Mouse (Mus musculus): ENCODE measurements around the gene Tor1aip1.
A peak's percentile ranks its signal among the peaks of the same experiment; 100 is the strongest.
"Not testable (repeated sequence)": the region's sequence is repeated elsewhere in the genome, so short reads cannot be mapped to it uniquely, and the experiment has no call there.

Tor1aip1 gene

DNA sequence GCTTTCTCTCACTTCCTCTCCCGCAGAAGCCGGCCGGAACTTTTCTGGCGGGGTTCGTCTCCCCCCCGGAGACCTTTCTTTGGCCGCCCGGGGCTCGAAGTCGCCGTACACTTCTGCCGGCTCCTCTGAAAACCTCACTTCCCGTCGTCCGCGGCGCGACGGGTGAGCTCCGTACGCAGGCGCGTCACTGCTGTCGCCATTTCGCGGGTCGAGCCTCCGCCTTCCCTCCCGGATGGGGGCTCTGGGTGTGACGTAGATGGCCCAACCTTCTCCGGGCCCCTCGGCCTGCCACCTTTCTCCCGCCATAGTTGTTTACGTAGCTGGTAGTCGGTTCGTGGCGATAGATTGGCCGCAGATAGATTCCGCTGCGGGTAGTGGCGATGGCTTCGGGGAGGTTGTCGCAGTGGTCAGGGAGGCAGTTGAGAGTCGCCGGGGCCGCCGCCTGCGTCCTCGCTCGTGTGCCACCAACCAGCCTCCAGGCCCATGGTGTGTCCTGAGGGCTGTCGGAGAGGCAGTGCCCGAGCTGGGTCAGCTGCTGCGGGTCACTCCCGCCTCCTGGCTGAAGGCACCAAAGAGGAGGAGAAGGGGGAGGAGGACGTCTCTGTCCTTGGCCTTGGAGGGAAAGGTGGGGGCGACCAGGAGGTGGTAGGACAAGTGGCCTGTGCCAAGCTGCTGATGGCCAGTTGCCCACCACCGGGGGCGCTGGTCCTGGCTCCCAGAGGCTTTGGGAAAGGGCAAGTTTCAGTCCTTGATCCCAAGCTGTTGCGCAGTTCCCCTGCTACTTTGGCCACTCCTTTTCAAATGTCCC lies at the start of gene Tor1aip1:
Gene Tor1aip1, minus strand, starts transcription at position 551 of the 808 bp plus-strand sequence.
- peak; percentile 91 for DNase-seq (ENCODE audit: low spot score)

DNA sequence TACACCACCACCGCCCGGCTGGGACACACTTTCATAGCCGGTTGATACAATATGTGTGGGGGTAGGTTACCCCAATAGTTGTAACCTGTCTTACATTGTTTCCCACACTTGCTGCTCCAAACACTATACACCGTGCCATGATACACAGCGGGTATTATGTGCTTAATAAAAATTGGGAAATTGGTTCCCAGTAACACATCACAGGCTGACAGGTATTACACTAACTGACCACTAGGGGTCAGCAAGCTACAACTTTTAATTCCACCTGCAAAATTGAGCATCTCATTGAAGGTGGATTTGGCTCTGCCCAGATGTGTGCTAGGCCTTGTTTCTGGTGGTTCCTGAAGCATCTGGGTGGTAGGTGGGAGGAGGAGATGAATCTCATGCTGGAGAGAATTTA lies 49.5 kb upstream of the Tor1aip1 start:
- no peak for DNase-seq (ENCODE audit: low spot score)

DNA sequence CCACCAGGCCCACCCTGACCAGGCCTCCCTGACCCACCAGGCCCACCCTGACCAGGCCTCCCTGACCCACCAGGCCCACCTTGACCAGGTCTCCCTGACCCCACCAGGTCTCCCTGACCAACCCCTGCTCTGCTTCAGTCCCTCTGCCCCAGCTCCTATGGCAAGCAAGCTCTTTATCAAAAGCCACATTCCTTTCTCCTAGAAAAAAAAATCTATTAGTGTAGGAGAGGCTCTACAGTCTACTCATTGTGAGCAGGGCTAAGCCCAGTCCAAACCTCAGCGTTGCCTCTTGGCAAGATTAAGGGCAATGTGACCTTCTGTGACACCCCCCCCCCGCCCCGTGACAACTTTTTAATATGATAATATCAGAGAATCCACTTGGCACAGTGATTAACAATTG lies 48.3 kb upstream of the Tor1aip1 start:
- no peak for DNase-seq (ENCODE audit: low spot score)

DNA sequence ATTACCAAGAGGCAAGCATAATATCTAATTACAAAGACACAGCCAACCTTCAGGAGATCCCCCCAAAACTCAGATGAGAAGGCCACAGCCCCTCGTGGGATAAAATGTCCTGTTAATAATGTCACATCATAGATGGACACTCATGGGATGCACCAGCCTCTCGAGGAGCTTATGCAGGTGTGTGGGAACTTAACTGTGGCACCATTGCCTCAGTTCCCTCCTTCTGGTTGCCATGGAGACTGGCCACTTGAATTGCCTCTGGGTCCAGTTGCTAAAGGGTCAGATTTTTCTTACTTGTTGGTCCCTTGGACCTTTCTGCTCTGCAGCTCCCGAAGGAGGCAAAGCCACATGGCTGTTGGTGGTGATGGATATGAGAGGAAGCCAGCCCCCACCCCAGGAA lies 41.4 kb upstream of the Tor1aip1 start:
- no peak for DNase-seq (ENCODE audit: low spot score)

DNA sequence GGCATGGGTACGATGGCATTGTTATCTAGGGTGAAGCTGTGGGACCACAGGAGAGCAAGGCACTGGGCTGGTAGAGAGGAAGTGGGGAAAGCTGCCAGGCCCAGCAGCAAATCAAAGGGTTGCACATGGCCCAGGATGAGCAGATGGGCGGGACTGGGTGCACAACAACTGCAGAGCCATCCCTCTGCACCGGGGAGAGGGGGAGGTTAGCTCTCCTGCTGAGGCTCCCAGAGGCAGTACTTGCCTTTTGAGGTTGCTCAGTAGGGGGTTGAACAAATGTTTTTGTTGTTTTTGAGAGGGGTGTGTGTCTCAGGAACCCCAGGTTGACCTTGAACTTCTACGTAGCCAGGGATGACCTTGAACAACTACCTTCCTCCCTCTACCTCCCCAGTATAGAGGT lies 40.2 kb upstream of the Tor1aip1 start:
- no peak for DNase-seq (ENCODE audit: low spot score)

DNA sequence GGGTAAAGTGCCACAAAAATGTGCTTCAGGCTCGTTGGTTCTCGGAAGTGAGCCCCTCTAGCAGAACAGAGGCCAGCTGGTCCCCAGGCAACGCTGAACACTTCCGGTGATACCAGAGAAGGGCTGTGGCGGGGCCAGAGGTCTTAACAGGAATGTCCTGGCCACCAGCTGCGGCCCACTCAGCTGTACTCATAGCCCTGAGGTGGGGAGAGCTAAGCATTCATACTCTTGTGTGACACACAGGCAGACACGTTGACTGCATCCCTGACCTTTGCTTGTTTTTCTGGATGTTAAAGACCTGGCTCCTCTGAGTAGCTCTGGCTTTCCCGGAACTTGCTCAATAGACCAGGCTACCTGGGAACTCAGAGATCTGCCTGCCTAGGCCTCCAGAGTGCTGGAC lies 38.3 kb upstream of the Tor1aip1 start:
- DNase-seq (ENCODE audit: low spot score): no peak

DNA sequence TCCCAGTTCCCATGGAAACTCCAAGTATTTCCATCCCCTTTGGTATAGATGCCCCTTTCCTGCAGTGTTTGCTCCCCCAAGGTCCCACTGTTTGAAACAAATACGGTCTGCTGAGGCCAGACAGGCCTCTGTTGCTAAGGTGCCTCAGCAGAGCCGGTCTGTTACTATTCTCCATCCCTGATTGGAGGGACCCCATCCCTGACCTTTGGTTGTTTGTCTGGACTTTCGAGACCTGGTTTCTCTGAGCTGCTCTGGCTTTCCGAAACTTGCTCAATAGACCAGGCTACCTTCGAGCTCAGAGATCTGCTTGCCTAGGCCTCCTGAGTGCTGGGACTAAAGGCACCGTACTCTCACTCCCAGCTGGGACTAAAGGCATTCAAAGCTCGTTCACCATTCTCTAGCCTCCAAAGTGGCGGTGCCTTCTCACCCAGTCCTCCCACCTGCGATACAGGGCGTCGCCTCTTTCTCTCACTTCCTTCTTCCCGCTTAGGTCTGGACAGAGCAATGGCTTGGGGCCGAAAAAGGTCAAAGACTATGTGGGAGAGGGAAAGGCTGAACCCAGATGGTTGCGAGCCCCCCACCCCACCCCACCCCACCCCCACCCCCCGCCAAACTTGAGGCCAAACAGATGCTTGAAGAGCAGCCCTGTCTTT lies 37.0 kb upstream of the Tor1aip1 start:
- DNase-seq (ENCODE audit: low spot score): no peak

DNA sequence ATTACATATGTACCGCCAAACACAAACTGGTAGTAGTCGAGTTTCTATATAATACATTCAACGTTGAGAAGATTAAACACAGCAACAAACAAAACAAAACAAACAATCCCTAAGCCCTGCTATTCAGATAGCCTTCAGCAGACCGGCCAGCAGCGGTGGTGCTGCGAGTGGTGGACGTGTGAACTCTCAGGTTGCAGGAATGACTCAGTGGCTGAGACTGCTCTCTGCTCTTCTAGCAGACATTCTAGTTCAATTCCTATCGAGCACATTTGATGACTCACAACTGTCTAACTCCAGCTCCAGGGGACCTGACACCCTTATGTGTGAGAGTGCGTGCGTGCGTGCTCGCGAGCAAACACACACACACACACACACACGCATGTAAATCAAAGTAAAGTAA lies 33.8 kb upstream of the Tor1aip1 start:
- DNase-seq (ENCODE audit: low spot score): no peak

DNA sequence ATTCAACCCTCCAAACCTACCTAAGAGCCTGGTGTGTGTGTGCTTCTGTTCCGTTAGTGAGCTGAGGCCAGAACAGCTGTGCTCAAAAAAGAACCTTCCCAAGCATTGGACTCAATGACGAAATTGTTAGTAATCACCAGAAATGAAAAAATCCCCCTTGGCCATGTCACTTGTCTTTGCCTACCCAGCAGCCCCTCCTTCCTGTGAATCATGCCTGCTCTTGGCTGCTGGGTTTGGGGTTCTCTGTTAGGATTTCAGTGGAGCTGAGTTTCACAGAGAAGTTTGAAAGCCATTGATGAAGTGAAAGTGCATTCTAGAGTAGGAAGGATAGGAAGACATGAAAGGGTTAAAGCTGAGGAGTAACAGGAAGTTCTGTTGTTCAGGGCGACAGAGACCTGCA lies 29.9 kb upstream of the Tor1aip1 start:
- no peak for DNase-seq (ENCODE audit: low spot score)

DNA sequence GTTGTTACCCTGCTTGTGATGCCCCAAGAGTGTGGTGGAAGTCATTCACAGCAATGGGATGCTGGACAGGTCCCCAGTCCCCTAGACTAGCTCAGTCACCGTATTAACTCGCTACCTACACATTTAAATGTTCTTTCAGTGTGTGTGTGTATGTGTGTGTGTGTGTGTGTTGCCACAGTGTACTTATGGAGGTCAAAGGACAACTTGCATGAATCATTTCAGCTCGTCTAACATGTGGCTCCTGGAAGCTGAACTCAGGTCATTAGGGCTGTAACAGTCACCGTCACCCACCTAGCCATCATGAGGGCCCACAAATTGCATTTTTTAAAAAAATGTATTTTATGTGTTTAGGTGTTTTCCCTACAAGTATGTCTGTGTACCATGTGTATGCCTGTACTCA lies 25.9 kb upstream of the Tor1aip1 start:
- DNase-seq (ENCODE audit: low spot score): no peak

DNA sequence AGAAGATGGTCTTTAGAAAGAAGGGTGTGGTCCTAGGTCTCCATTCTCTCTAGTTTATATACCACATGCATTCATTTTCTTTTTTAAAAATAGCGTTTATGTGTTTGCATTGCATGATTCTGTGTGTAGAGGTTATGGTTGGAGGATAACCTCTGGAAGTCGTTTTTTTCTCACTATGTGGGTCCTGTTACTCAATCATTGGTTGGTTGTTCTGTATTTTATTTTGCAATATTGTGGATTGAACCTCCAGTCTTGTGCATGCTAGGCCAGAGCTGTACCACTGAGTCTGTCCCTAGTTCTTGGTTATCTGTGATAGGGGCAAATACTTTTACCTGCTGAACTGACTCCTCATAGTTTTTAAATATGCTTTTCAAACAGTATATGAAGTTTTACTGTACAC lies 21.9 kb upstream of the Tor1aip1 start:
- no peak for DNase-seq (ENCODE audit: low spot score)

DNA sequence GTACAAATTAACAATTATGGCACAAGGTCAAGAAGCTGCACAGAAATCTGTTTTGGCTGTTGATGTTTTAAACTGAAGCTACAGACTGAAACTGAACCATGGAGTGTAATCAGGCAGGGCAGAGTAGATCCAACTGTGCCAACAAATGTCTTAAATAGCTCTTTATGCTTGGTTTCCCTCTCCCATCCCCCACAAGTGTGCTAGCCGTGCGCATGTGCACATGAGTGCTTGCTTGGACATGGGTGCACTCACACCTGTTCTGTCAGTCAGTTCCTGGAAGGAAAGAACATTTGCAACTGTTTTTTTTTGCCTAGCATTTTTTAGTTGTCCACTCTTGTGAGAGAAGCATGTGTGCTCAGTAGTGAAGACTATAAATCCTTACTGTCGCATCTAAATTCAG lies 10.4 kb upstream of the Tor1aip1 start:
- DNase-seq (ENCODE audit: low spot score): no peak

DNA sequence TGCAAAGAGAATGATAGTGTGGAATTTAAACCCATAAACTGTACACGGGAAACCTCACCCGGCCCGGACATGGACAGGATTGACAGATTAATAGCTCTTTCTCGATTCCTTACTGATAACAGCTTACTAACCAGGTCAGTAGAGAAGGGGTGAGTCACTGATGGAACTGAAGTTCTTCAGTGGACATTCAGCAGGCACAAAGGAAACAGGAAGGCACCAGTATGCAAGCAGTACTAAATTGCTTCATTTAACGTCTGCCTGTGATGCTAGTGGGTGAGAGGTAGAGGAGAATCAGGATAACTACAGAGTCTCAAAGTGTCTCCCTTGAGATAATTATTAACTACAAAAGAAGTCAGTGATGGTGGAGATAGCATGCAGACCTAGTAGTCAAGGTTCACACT lies 7.9 kb upstream of the Tor1aip1 start:
- DNase-seq (ENCODE audit: low spot score): no peak

DNA sequence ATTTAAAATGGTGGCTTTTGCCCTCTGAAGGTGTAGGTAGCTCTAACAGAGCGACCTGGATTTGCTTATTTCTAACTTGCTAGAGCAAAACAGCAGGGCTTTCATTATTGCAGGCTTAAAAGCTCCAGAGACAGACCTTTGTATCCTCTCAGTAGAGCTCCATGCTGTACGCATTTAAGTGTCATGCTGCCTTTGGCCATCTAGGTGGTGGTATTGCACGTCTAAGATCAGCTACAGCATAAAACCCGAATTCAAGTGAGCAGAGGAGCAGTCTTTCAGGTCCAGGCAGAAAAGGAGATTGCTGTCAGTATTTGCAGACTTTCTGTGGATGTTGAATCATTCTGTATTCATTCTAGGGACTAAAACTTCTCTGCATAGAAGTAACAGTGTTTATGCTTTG lies 6.7 kb upstream of the Tor1aip1 start:
- DNase-seq (ENCODE audit: low spot score): peak; percentile 28

DNA sequence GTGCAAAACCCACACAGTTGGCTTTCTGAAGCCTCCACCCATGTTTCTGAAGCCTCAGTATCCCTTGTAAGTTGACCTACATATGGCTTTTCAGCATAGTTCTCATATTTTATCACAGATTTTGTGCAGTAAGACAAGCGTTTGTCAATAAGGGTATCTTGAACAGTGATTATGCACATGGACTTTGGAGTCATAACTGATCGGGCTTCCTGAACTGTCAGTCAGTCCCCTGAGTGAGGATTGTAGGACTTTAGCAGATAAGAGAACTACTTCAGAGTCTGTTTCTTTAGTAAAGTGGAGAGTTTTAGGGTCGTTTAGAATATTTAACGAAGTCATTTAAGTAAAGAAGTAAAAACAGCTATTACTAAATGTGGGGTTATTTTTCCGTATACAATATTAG lies 6.2 kb upstream of the Tor1aip1 start:
- DNase-seq (ENCODE audit: low spot score): no peak

DNA sequence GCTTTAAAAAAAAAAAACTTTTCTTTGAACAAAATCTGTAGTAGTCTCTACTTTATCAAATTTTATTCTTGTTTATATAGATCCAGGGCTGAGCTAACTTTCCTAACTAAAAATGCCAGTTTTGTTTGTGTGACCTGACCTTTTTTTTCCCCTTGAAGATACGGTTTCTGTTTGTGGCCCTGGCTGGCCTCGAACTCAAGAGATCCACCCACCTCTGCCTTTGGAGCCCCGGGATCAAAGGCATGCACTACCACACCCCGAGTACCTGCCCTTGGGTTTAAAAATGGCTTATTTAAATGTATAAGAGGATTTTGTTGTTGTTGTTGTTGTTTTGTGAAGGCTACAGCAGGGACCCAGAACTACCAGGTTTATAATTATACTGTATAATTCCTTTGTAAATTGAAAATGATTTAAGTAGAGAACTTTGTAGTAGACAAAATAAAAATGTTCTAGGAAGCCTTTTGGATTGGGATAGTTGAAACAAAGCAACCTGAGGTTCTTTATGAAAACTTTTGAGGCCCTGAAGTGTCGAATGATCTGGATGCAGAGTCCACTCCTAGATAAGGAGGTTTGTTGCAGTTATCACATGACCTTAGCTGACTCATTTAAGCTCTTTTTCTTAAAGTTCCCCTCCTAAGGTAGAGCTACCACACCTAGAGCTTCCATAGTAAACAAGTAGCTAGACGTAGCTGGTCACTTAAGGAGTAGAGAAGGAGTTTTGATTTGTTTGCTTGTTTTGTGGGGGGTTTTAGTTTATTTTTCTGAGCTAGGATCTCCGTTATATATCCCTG lies 5.4 kb upstream of the Tor1aip1 start:
- no peak for DNase-seq (ENCODE audit: low spot score)

DNA sequence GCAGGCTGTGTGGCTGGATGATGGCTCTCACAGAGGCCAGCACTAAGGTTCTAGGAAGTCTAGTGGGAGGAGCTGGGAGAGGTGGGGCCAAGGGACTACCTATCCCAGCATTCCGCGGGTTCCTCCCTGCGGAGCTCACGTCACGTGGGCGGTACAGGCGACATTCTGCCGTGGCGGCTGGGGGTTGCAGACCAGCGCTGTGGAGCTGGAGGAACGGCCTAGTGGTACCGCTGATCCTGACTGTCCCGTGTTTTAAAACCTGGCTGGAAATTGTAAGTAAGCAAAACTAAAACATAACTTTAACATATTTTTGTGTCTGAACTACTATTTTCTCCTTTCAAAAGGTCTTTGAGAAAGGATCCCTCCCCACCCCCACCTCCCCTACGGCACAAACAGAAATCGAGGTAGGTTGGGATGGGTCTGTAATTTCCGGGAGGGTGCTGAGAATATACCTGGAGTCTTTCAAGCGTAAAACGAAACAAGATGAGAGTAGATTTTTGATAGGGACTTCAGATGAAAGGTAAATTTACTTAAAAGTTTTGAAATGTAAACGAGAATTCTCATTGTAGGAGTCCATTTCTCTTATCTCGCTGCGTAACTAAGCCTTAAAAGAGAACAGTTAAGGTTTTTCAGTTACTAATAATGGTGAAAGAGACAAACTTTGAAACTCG lies 4.6 kb upstream of the Tor1aip1 start:
- peak; percentile 84 for DNase-seq (ENCODE audit: low spot score)

DNA sequence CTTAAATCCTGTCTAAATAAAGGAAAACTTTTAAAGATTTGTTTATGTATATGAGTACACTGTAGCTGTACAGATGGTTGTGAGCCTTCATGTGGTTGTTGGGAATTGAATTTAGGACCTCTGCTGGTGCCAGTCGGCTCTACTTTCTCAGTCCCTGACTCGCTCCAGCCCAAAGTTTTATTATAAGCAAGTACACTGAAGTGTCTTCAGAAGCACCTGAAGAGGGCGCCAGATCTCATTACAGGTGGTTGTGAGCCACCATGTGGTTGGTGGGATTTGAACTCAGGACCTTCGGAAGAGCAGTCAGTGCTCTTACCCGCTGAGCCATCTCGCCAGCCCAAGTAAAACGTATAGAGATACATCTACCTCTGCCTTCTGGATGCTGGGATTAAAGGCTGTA lies 3.7 kb upstream of the Tor1aip1 start:
- not testable (repeated sequence) for DNase-seq (ENCODE audit: low spot score)

DNA sequence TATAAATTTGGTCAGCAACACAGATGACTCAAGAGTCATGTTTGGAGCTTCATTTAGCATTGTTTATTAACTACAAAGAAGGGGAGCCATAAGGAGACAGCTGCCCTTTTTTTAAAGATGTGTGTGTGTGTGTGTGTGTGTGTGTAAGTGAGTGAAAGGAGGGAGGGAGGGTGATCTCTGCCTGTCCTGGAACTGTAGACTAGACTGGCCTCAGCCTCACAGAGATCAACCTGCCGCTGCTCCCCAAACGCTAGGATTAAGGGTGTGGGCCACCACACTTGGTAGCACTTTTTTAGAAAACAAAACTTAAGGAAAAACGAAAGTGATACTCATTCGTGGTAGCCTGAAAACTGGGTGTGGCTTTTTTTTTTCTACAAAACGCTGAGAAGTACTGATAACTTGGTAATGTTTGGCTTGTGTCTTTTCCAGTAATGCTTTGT lies 884 bp upstream of the Tor1aip1 start:
- peak; percentile 14 for DNase-seq (ENCODE audit: low spot score)

DNA sequence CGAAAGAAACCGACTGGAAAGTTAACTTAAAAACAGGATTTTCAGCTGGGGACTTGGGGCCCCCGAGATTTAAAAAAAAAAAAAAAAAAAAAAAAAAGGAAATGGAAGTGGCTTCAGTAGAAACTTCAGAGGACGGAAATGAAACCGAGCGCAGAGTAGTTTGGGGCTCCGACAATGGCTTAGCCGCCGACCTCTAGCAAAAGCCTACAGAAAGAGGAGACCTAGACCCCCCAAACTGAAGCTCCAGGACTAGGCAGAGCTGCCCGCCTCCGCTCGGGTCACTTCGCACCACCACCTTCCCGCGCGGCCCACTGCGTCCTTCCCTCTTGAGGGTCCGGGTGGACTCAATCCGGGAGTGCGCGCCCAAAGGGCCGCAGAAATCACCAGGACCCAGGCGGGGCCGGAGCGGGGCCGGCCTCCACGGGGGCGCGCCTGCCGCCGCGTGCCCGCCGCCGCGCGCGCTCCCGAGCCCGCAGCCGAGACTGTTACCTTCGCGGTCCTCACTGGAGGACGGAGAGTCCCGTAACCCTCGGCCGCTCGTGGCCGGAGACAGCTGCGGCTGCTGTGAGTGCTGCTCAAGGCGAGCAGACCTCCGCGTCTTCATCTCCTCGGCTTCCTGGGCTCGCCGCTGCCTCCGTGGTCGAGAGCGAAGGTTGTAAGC lies 881 bp downstream of the Tor1aip1 start, which contains the start of gene Tor1aip2:
Gene Tor1aip2, plus strand, starts transcription at position 135 of the 661 bp plus-strand sequence.
- peak; percentile 79 for DNase-seq (ENCODE audit: low spot score)

DNA sequence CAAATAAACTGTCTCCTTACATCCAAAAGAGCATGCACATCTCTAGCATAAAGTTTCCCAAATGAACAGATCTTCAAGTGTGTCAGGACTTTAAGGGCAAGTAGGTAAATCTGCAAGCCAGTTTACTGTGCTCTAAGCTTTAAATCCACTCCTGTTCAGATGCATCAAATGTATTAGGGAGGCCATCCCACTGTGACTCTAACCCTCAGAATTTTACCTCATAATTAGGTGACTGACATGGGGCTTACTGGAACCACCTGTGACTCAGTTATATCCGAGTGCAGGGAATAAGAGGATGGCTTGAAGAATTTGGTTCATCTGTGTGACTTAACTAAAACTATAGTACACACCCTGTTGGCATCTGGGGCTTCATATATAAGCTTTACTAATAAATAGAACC lies 1.6 kb downstream of the Tor1aip1 start:
- no peak for DNase-seq (ENCODE audit: low spot score)

DNA sequence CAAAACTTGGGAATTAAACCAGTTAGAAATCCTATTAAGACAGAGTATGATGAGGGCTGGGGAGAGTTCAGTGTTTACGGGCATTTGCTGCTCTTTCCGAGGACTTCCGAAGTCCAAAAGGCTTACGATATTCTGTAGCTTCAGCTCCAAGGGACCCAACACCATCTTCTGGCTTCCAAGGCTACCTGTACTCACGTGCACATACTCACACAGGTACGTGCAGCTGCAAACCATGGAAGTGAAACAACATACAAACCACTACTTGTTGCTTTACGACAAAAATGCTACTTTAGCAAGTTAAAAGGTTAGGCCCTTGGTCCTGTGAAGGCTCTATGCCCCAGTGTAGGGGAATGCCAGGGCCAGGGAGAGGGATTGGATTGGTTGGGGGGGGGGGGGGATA lies 2.4 kb downstream of the Tor1aip1 start:
- DNase-seq (ENCODE audit: low spot score): no peak
